Mouse (Mus musculus): ENCODE measurements around the gene Prim1.

GRCm38 (mm10) chr10:128007446-128007845 lies 7.5 kb upstream of the Prim1 start, which contains the start of gene Hsd17b6:
- TF ChIP-seq POLR2A (IDR thresholded peaks at IDR 0.05; ENCODE audit: borderline replicate concordance, extremely low read depth, low read depth, low read length) (no peak), CTCF (IDR thresholded peaks at IDR 0.05; ENCODE audit: insufficient read depth, low read length) (no peak)
